Mouse (Mus musculus) liver, embryonic 13.5 days (tissue): Measurements from ENCODE around the gene Gm42906. TPM values are rescaled to one million over a fixed set of nuclear protein-coding genes. Genes with fewer than 3 reads are reported as not detected.

Source experiments
- ATAC-seq: fragments of 200-750 bp; cut with Nextera tagmentation; 2 replicates; pipeline ENCODE4 v1.8.0; 2017; ENCODE audit warnings: low read depth, mild to moderate bottlenecking, moderate number of reproducible peaks, moderate library complexity
- DNase-seq: peaks from one replicate; pipeline ENCODE4 v3.0.0; 2022
- H3K27ac ChIP-seq: fragments of 300-500 bp; sonication (generic); 2 replicates; pipeline ENCODE4 v1.5.1; 2015; ENCODE audit warnings: moderate library complexity, mild to moderate bottlenecking, inconsistent platforms
- H3K27me3 ChIP-seq: fragments of 300-500 bp; sonication (generic); 2 replicates; pipeline ENCODE4 v1.6.1; 2015; ENCODE audit warnings: mild to moderate bottlenecking, inconsistent platforms
- H3K36me3 ChIP-seq: fragments of 300-500 bp; sonication (generic); 2 replicates; pipeline ENCODE4 v1.6.1; 2015; ENCODE audit warnings: mild to moderate bottlenecking, inconsistent platforms
- H3K4me1 ChIP-seq: fragments of 300-500 bp; sonication (generic); replicated peaks from 2 replicates; pipeline ENCODE4 v1.6.1; 2015; ENCODE audit warnings: inconsistent platforms
- H3K4me2 ChIP-seq: fragments of 300-500 bp; sonication (generic); 2 replicates; pipeline ENCODE4 v1.6.1; 2015; ENCODE audit warnings: inconsistent platforms, mild to moderate bottlenecking, moderate library complexity
- H3K4me3 ChIP-seq: fragments of 300-500 bp; sonication (generic); replicated peaks from 2 replicates; pipeline ENCODE4 v1.5.1; 2015; ENCODE audit warnings: mild to moderate bottlenecking, inconsistent platforms
- H3K9ac ChIP-seq: fragments of 300-500 bp; sonication (generic); 2 replicates; pipeline ENCODE4 v1.6.1; 2015; ENCODE audit warnings: mild to moderate bottlenecking, inconsistent platforms
- H3K9me3 ChIP-seq: fragments of 300-500 bp; sonication (generic); replicated peaks from 2 replicates; pipeline ENCODE4 v1.6.1; 2016; ENCODE audit warnings: inconsistent platforms
- WGBS: fragments of 180-500 bp; shearing (Covaris S2); methylation state at CpG from one replicate; pipeline ENCODE4 v1.1.7; 2015; ENCODE audit not compliant: insufficient replicate concordance; 5-methylcytosine and 5-hydroxymethylcytosine counted together
- polyA plus RNA-seq: library from polyadenylated mRNA; unstranded; fragments of >200 nt; fragmentation: Nextera tagmentation; extraction: Ambion mirVana; gene quantifications from 2 replicates; pipeline ENCODE4 v1.2.1, GENCODE M21; 2015

Gm42906 gene
- polyA plus RNA-seq, 1 experiment from 2014 or later = not detected

DNA sequence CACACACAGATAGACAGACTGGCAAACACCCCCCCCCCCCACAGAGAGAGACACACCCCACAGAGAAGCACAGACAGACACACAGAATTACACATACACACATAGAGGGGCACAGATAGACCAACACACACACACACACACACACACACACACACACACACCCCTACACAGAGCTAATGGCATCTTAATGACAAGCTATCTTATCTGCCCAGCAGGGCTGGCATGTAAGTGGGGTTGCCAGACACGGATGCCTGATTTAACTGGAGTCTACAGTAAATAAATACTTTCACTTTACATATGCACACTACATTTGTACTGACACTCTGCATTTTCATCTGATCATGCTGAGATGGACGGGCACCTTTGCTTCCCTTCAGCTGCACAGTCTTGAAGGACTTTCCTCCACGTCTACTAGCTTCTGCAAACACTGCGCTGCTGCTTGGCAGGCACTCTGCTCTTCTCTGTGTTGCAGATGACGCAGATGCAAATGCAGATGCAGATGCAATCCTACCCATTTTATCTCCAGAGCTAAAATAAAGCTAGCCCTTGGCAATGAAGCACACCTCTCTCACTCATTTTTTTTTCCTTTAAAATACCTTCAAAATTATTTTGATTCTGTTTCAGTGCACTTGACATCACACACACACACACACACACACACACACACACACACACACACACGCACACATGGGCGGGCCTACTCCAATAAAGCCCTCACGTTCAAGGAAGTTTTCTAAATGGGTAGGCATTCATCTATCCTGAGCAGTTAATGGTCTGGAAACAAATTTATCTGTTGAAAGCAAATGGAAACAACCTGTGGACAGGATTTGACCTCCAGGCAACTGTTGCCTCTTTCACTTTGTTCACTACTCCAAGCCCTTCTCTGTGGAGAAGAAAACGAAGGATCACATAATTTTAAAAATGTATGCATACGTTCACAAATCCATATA lies 179.0 kb downstream of the Gm42906 start:
- peak overlapping the region; percentile 20 for H3K4me3 ChIP-seq
- no peaks in the 10 kb centered on the region for H3K27me3 ChIP-seq
- H3K4me1 ChIP-seq = peaks cover 45% of the 10 kb centered on the region
- peak overlapping the region; percentile 74 for H3K27ac ChIP-seq
- H3K9ac ChIP-seq = no peak overlapping the region
- peak overlapping the region; percentile 36 for H3K4me2 ChIP-seq
- 54% methylated on average over 10 of the region's 10 CpGs for WGBS
- ATAC-seq (peak; percentile 94), DNase-seq (peak; percentile 39)
- H3K9me3 ChIP-seq = no peaks in the 10 kb centered on the region
- no peaks in the 10 kb centered on the region for H3K36me3 ChIP-seq

DNA sequence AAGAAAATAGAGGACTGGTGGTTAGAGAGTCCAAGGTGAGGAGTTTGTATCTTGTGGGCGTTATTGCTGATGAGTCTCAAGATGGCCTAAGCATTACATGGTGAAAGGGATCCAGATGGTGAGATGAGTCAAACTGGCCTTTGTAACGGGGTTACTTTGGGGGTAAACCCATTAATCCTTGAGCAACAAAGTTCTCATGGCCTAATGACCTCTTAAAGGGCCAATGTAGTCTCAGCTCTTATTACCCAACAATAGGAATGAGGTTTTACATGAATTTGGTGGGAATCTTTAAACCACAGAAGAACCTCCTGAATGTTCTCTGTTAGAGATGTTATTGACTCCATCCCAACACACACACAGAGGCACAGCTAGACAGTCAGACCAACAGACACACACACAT lies 179.9 kb downstream of the Gm42906 start:
- H3K9me3 ChIP-seq = no peaks in the 10 kb centered on the region
- peak overlapping the region; percentile 20; the same call in 1 of the 2 replicates for H3K4me3 ChIP-seq
- DNase-seq = no peak
- 0 out of 2 replicates have a peak overlapping the region, but pooled peaks have one; percentile 6 for H3K9ac ChIP-seq
- no peaks in the 10 kb centered on the region for H3K36me3 ChIP-seq
- no peaks in the 10 kb centered on the region for H3K27me3 ChIP-seq
- peak overlapping the region; percentile 74 for H3K27ac ChIP-seq
- H3K4me1 ChIP-seq = peaks cover 45% of the 10 kb centered on the region
- no peak for ATAC-seq
- 68% methylated on average over 2 of the region's 2 CpGs for WGBS
- H3K4me2 ChIP-seq = peak overlapping the region; percentile 36

DNA sequence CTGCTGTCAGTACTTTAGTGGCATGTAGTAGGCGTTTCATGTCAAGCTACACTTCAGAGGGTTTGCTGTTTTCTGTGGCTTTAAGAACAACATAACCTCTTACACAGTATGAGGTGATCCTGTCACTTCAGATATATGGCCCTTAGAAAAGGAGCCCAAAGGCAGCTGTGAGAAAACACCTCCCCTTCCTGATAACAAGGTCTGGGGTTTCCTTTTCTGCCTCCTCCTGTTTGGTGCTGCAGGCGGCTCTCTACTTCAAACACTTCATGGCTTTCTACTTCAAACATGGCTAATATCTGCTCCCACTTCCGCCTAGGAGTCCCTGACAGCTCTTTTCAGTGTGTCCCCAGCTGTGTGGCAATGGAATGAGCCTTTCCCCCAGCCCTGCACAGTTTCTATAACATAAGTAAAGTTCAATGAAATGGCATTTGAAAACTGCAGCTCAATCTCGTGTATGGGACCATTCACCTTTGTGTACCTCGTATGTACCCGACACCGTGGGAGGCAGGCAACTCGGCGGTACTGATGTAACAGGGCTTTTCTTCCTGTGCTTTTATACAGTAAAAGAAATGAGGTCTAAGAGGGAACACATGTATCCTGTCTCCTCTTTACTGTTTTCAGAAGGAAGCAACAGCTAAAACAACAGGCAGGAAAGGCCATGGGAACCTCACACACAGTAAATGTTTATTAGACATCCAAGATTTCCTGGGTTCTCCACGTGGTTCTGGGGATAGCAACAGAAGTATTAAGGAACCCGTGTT lies 180.7 kb downstream of the Gm42906 start:
- Histone ChIP-seq H3K4me2 (peak overlapping the region; percentile 24; the same call in 1 of the 2 replicates), H3K4me1 (peaks cover 45% of the 10 kb centered on the region), H3K27ac (peak overlapping the region; percentile 48), H3K36me3 (no peaks in the 10 kb centered on the region), H3K9ac (0 out of 2 replicates have a peak overlapping the region, but pooled peaks have one; percentile 6), H3K4me3 (no peak overlapping the region), H3K9me3 (no peaks in the 10 kb centered on the region), H3K27me3 (no peaks in the 10 kb centered on the region)
- ATAC-seq = peak; percentile 40
- WGBS = 38% methylated on average over 11 of the region's 11 CpGs
- no peak for DNase-seq

DNA sequence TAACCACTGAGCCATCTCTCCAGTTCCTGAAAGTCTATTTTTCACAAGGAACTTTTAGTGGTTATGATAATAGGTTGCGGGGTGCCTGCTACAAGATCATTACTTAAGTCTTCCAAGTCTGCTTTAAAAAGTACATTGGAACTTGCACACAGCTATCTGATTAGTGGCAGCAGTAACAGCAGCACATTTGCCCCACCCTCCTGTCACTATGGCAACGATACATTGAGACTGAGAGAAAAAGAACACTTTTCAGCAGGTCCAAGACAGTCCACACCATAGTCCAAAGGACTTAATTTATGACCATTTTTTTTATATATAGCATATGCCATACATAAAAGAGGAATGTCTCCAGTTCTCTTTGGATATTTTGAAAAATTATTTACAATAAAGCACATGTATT lies 181.7 kb downstream of the Gm42906 start:
- Histone ChIP-seq H3K4me2 (no peak overlapping the region), H3K4me1 (peaks cover 45% of the 10 kb centered on the region), H3K27me3 (no peaks in the 10 kb centered on the region), H3K9ac (no peak overlapping the region), H3K9me3 (no peaks in the 10 kb centered on the region), H3K27ac (no peak overlapping the region), H3K4me3 (no peak overlapping the region), H3K36me3 (no peaks in the 10 kb centered on the region)
- DNase-seq = peak; percentile 29
- ATAC-seq = peak; percentile 30; the same call in 1 of the 2 replicates
- 50% methylated on average over 2 of the region's 2 CpGs for WGBS

DNA sequence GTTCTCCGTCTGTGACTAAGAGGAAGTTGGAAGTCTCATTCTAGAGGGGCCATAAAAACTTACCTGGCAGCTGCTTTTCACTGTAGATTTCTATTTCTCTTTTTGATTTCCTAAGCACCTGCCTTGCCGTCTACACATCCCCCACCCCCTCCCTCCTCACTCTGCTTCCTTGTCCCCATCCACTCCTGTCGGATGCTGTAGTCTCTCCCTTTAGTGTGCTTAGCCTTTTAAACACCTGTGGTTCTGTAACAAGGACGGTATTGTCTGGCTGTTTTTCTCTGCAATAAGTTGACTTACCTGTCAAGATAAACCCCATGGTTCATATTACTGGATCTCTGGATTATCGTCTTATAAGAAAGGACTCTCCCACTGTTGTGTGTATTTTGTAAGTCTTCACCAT lies 182.4 kb downstream of the Gm42906 start:
- Histone ChIP-seq H3K9ac (no peak overlapping the region), H3K27ac (no peak overlapping the region), H3K36me3 (no peaks in the 10 kb centered on the region), H3K4me2 (no peak overlapping the region), H3K27me3 (no peaks in the 10 kb centered on the region), H3K4me1 (peaks cover 45% of the 10 kb centered on the region), H3K4me3 (no peak overlapping the region), H3K9me3 (no peaks in the 10 kb centered on the region)
- DNase-seq (no peak), ATAC-seq (no peak)
- WGBS = 68% methylated on average over 5 of the region's 5 CpGs

DNA sequence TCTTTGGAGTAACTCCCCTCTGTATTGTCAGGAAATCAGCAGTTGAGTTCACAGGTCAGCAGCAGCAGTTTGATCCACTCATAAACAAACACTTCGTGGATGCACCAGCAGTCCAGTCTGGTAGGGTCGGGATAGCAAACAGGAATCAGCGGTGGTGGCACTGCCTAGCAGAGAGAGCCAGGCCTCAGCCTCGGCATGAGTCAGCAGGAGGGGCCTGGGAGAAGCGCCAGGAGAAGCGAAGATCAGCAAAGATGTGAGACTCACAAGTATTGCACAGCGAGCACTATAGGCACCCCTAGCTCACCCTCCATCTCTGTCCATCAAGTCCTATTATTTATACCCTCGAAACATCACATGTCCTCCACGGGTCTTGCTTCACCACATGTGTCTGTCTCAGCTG lies 189.2 kb downstream of the Gm42906 start:
- WGBS = 58% methylated on average over 9 of the region's 9 CpGs
- Histone ChIP-seq H3K27ac (no peak overlapping the region), H3K4me1 (no peaks in the 10 kb centered on the region), H3K27me3 (peaks cover 15% of the 10 kb centered on the region), H3K36me3 (no peaks in the 10 kb centered on the region), H3K4me3 (no peak overlapping the region), H3K9me3 (no peaks in the 10 kb centered on the region), H3K9ac (no peak overlapping the region), H3K4me2 (no peak overlapping the region)
- ATAC-seq = no peak
- no peak for DNase-seq

DNA sequence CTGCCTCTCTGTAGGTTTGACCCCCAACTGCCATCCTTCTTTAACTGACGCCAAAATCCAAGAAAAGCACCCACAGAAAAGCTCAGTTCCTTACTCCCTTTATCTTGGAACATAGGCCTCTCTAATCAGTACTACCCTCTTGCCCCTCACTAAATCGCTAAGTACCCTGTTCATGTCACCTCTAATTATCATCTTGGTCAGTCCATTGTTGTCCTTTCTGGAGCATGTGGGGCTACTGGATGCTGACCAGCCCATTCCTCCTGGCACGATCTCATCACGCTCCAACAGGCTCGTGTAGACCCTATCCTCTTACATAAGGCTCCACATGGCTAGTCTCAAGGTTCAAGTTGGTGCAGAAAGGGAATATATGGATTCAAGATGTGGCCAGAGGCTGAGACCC lies 191.6 kb downstream of the Gm42906 start:
- Histone ChIP-seq H3K4me1 (0 out of 2 replicates have a peak, but pooled peaks cover 3% of the 10 kb centered on the region), H3K4me3 (no peak overlapping the region), H3K4me2 (no peak overlapping the region), H3K9ac (no peak overlapping the region), H3K27ac (no peak overlapping the region), H3K9me3 (no peaks in the 10 kb centered on the region), H3K36me3 (no peaks in the 10 kb centered on the region), H3K27me3 (peaks cover 30% of the 10 kb centered on the region)
- no peak for ATAC-seq
- DNase-seq = no peak
- WGBS = 57% methylated on average over 5 of the region's 5 CpGs

DNA sequence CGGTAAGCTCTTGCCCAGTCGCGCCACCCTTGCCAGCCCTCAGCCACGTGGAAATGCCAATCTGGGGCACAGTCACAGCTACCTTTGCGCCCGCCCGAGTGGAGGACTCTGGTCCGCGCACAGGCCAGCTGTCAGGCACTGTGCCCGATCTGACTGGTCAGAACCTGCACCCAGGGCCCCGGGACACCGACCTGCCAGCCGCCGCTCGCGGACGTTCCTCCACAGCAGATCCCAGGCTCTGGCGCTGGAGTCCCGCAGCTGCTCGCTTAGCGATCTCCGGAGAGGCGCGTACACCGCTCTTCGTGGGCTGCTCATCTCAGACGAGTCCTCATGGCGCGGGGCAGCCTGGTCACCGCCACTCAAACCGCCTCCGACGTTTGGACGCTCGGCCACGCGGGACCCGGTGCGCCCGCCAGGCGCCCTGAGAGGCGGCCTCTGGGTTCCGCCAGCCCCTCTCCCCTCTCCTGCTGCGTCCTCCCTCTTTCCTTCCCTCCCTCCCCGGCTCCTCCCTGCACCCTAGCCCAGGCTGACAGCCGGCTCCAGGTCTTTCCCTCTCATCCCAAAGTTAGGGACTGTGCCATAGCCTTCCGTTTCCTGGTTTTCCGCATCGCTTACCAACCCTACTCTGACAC lies 194.4 kb downstream of the Gm42906 start, which contains the start of gene Stard13:
Gene Stard13, minus strand, starts transcription at position 437 of the 632 bp plus-strand sequence.
- Histone ChIP-seq H3K27me3 (peaks cover 30% of the 10 kb centered on the region), H3K27ac (no peak within 1 kb of the TSS), H3K9ac (peak within 1 kb of the TSS; percentile 55; the same call in 1 of the 2 replicates), H3K36me3 (no peaks in the 10 kb centered on the region), H3K4me3 (peak within 1 kb of the TSS; percentile 52), H3K4me1 (0 out of 2 replicates have a peak, but pooled peaks cover 3% of the 10 kb centered on the region), H3K4me2 (peak within 1 kb of the TSS; percentile 67), H3K9me3 (no peaks in the 10 kb centered on the region)
- 2% methylated on average over 49 of the region's 49 CpGs for WGBS
- DNase-seq (no peak), ATAC-seq (peak; percentile 49)

DNA sequence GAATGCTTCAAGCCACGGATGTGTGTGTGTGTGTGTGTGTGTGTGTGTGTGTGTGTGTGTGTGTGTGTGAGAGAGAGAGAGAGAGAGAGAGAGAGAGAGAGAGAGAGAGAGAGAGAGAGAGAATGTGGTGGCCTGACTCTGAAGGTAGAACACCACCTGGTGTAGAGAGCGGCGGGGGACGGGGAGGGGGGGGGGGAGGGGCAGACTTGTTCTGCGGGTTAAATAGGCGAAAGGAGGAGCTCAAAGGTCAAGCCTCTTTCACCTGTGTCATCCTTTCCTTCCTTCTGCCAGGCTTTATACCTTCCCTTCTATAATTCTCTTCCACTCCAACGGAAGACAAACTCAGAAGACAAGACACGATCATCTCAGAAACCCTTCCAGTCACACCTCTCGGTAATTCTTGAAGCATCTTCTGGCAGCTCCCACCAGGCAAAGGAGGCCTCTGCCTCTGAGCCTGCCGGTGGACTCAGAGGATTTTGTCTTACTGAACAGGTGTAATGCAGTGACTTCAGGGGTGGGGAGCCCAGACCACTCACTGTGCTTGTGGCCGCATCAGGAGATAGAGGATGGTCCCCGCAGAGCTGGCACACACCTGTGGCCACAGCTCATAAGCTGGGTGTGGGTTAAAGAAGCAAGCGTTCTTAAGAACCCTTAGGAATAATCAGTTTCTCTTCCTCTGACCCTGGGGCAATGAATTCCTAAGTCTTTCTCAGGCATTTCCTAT lies 195.2 kb downstream of the Gm42906 start:
- H3K4me2 ChIP-seq = peak overlapping the region; percentile 67
- peak overlapping the region; percentile 55; the same call in 1 of the 2 replicates for H3K9ac ChIP-seq
- peaks cover 30% of the 10 kb centered on the region for H3K27me3 ChIP-seq
- WGBS = 26% methylated on average over 8 of the region's 13 CpGs
- no peak for ATAC-seq
- DNase-seq = no peak
- H3K36me3 ChIP-seq = no peaks in the 10 kb centered on the region
- H3K4me1 ChIP-seq = 0 out of 2 replicates have a peak, but pooled peaks cover 3% of the 10 kb centered on the region
- no peak overlapping the region for H3K27ac ChIP-seq
- peak overlapping the region; percentile 52 for H3K4me3 ChIP-seq
- no peaks in the 10 kb centered on the region for H3K9me3 ChIP-seq

DNA sequence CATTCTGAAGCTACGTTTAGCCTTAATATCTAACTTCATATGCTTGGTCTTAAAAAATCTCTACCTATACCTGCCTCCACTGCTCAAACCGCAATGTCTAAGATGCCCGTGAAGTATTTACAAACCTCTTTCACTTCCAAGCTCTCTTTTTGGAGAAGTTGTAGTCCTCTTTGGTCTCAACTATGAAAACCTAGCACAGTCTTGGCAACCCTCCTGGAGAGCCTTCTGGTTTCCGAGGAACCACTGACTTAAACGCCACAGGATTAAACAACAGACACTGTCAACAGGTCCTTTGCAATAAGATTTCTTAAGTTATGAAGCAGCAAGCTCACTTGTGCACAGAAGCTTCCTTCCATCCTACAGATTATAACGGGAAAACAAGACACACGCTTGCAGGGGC lies 196.1 kb downstream of the Gm42906 start:
- H3K27ac ChIP-seq = no peak overlapping the region
- no peak overlapping the region for H3K4me2 ChIP-seq
- no peak overlapping the region for H3K9ac ChIP-seq
- H3K4me1 ChIP-seq = 0 out of 2 replicates have a peak, but pooled peaks cover 3% of the 10 kb centered on the region
- no peak for DNase-seq
- WGBS = 69% methylated on average over 7 of the region's 7 CpGs
- no peaks in the 10 kb centered on the region for H3K9me3 ChIP-seq
- no peaks in the 10 kb centered on the region for H3K36me3 ChIP-seq
- ATAC-seq = no peak
- H3K4me3 ChIP-seq = no peak overlapping the region
- peaks cover 30% of the 10 kb centered on the region for H3K27me3 ChIP-seq
